Mouse (Mus musculus): ENCODE data around the gene 9130230L23Rik.

Gene 9130230L23Rik

DNA sequence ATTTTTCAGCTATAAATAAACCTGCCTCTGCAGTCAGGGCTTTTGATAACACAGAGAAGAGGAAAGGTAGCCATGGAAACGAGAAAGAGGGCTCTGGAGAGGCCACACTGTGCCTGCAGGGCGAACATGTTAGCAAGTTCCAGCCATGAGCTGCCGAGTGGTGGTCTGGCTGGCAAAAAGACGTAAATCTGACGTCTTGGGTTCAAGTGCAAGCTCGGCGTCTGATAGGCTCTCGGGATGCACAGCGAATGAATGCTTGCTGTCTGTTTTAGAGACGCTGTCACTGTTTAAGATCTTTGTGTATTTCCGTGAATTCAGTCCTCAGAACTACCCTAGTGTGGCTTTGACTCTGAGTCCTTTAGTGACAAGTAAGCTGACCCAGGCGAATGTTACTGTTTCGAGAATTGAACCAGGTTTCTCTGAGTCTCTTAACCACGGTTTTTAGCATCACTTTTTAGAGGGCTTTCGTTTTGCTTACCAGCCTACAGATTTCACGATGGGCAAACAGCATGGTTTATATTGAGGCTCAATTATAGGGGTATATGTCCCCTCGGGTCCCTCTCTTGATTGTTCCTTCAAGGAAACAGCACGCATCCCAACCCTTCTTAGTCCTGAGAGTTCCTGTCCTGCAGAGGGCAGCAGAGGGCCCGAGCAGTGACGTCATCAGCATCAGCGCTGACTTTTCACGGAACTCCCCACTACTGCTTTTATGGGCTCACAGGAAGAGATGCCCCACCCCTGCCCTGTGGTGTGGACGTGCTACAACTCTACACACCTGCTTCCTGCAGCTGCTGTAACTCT is 48.5 kb downstream of the 9130230L23Rik start:
- DNase-seq (ENCODE audit: extremely low read depth, low read depth, low spot score) = no peak

- no peak for DNase-seq (ENCODE audit: extremely low read depth, low read depth, low spot score)
These were observed 49.7 kb downstream of the 9130230L23Rik start for GRCm38 (mm10) chr5:65954130-65955080.

GRCm38 (mm10) chr5:65951513-65951909 is 52.6 kb downstream of the 9130230L23Rik start:
- no peak for DNase-seq (ENCODE audit: extremely low read depth, low read depth, low spot score)

DNA sequence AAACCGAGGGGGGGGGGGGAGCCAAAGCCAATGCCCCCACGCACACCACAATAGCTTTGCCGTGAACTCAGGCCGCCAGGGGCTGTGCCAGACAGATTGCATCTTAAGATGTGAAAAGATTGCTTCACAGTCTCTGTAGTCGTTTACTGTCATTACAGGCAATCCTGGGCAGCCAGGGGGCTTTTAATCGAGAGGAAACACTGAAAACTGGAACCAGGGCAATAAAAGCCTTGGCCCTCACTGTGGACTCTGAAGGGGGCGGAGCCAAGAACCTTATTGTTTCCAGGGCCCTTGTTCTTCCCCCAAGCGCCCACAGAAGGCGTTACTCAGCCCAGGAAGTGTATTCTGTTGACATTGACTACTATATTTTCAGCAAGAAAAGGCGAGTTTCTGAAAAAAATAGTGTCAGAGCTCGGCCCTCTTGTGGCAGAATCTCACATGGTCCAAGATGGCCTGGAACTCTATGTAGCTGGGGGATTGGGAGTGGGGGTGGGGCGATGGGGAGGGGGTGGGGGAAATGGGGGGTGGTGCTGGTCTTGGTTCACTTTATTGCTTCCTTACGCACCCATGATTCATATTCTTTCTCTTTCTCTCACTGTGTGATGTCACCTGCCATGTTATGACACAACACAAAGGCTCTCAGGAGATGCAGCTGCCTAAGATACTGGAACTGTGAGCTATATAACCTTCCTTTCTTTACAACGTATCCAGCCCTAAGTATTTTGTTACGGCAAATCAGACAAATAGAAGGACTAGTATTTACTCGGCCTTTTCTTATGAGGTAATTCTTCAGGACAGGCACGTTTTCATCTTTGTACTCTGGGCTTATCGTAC is 53.2 kb downstream of the 9130230L23Rik start:
- DNase-seq (ENCODE audit: extremely low read depth, low read depth, low spot score) = peak; percentile 63

GRCm38 (mm10) chr5:65950236-65950635 is 53.8 kb downstream of the 9130230L23Rik start:
- DNase-seq (ENCODE audit: extremely low read depth, low read depth, low spot score) = no peak

GRCm38 (mm10) chr5:65949822-65950221 is 54.3 kb downstream of the 9130230L23Rik start:
- DNase-seq (ENCODE audit: extremely low read depth, low read depth, low spot score) = no peak

GRCm38 (mm10) chr5:65941145-65941544 is 62.9 kb downstream of the 9130230L23Rik start:
- no peak for DNase-seq (ENCODE audit: extremely low read depth, low read depth, low spot score)

DNA sequence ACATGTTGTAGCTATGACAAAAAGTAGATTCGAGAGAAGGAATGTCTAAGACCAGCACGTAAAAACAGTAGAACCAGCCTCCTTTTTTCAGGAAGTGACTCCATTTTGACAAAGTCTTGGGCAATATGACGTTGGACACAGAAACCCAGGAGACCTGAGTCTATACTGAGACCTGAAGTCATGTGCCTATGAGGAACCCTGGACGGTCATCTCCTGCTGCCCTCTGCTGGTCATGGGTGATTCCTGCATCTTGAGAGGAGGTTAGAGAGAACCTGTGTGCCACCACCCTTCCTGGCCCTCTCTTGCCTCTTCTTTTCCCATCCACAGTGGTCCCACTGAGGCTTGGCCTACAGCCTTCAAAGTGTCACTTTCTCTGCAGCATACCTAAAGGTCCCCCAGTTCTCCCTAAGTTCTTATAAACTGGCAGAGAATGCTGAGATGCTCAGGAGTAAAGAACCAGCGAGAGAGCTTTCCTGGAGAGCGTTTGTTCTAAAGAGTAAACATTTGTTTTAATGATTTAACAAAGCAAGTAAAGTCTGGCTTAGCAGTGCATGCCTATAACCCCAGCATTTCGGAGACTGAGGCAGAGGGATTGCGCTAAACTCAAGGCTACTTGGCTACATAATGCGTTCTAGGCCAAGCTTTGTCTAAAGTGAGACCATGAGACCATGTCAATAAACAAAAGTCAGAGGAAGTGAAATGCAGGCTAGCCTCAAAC is 65.9 kb downstream of the 9130230L23Rik start:
- DNase-seq (ENCODE audit: extremely low read depth, low read depth, low spot score) = no peak

GRCm38 (mm10) chr5:65937011-65937726 is 66.9 kb downstream of the 9130230L23Rik start:
- DNase-seq (ENCODE audit: extremely low read depth, low read depth, low spot score) = no peak

GRCm38 (mm10) chr5:65934783-65935182 is 69.3 kb downstream of the 9130230L23Rik start, which contains the start of gene Chrna9:
Gene Chrna9 (plus strand): TSS chr5:65934921.
- DNase-seq (ENCODE audit: extremely low read depth, low read depth, low spot score) = no peak

GRCm38 (mm10) chr5:65933764-65934163 is 70.3 kb downstream of the 9130230L23Rik start:
- DNase-seq (ENCODE audit: extremely low read depth, low read depth, low spot score) = no peak

GRCm38 (mm10) chr5:65933258-65933657 is 70.8 kb downstream of the 9130230L23Rik start:
- no peak for DNase-seq (ENCODE audit: extremely low read depth, low read depth, low spot score)

GRCm38 (mm10) chr5:65930171-65930570 is 73.9 kb downstream of the 9130230L23Rik start:
- no peak for DNase-seq (ENCODE audit: extremely low read depth, low read depth, low spot score)
